Mouse (Mus musculus) brain, embryonic 14.5 days (tissue): Measurements from ENCODE around the gene Crcp.

Source experiments
- CTCF ChIP-seq: fragments of 200-500 bp; IDR thresholded peaks from 2 replicates; pipeline ENCODE4 v1.5.1; 2012; ENCODE audit warnings: inconsistent platforms, mild to moderate bottlenecking, moderate library complexity, borderline replicate concordance; ENCODE audit not compliant: insufficient read depth, insufficient read length; ENCODE audit errors: extremely low read depth
- POLR2A ChIP-seq: fragments of 200-500 bp; IDR thresholded peaks from 2 replicates; pipeline ENCODE4 v1.6.1; 2012; ENCODE audit warnings: mild to moderate bottlenecking, inconsistent platforms, borderline replicate concordance; ENCODE audit not compliant: poor library complexity, insufficient read depth, insufficient read length, severe bottlenecking; ENCODE audit errors: extremely low read depth

- no peak for TF ChIP-seq CTCF
- TF ChIP-seq POLR2A, result no peak
Measured at GRCm38 (mm10) chr5:130067841-130068264, 38.8 kb downstream of the Crcp start.
